ENCODE assay signal across 9 mouse cellular contexts in genomic region chr10:7870571-7871315, GRCm38 (mm10). TPM values are rescaled to one million over a fixed set of nuclear protein-coding genes. Genes with fewer than 3 reads are reported as not detected.
DNase-seq lines count a peak whose midpoint lies in the region; ATAC-seq and TF ChIP-seq lines count a peak whose summit lies in the region.
"Had no signal": no experiment of that assay in that cellular context is flagged by ENCODE, and none has a peak within 500 bp of the region (broad histone marks: within the 10 kb centered on the region; RNA-seq: fewer than 3 reads in every experiment).

No protein-coding gene starts in this region.

- no peak for ATAC-seq in kidney, postnatal 0 days (replicated peaks; ENCODE audit: low FRiP score, low read depth)
- ATAC-seq in G1E (ENCODE audit: extremely low read depth, insufficient number of reproducible peaks, low FRiP score, poor library complexity, severe bottlenecking): no peak
- peak; percentile 21; the same call in 1 of the 2 replicates for ATAC-seq in limb, embryonic 15.5 days (ENCODE audit: insufficient number of reproducible peaks, low FRiP score, low TSS enrichment, low read depth)
- ATAC-seq in stomach, postnatal 0 days (ENCODE audit: low FRiP score, low TSS enrichment): no peak

- DNase-seq in kidney, postnatal 0 days (ENCODE audit: low spot score): peak; percentile 26
- DNase-seq in kidney, adult 8-10 months: no peak
- DNase-seq in G1E (ENCODE audit: low spot score): peak; percentile 25
- DNase-seq in heart, postnatal 10 days: peak; percentile 52 to 63
- DNase-seq in stomach, postnatal 0 days (ENCODE audit: low spot score): peak; percentile 32
- no peak for DNase-seq in urinary bladder, adult 2 months (ENCODE audit: low spot score)

- TF ChIP-seq POLR2A in cortical plate, adult 2 months (IDR thresholded peaks at IDR 0.05; ENCODE audit: extremely low read depth, insufficient read depth, low read length): no peak

- H3K27ac ChIP-seq in kidney, postnatal 0 days: no peak overlapping the region
- H3K27ac ChIP-seq in cortical plate, adult 2 months (ENCODE audit: insufficient read depth, low read length): no peak overlapping the region
- no peak overlapping the region for H3K27ac ChIP-seq in limb, embryonic 15.5 days
- no peak overlapping the region for H3K27ac ChIP-seq in stomach, postnatal 0 days (replicated peaks)
- H3K27ac ChIP-seq: midbrain, embryonic 12.5 days had no signal

- H3K4me2 ChIP-seq in kidney, postnatal 0 days (ENCODE audit: low read length): no peak overlapping the region
- no peak overlapping the region for H3K4me2 ChIP-seq in limb, embryonic 15.5 days
- no peak overlapping the region for H3K4me2 ChIP-seq in stomach, postnatal 0 days (replicated peaks; ENCODE audit: low read depth)
- H3K4me2 ChIP-seq: midbrain, embryonic 12.5 days had no signal

- H3K36me3 ChIP-seq in kidney, postnatal 0 days (ENCODE audit: insufficient read depth, low read length): no peaks in the 10 kb centered on the region
- no peaks in the 10 kb centered on the region for H3K36me3 ChIP-seq in G1E (replicated peaks)
- H3K36me3 ChIP-seq in limb, embryonic 15.5 days: no peaks in the 10 kb centered on the region
- no peaks in the 10 kb centered on the region for H3K36me3 ChIP-seq in stomach, postnatal 0 days (ENCODE audit: control insufficient read depth, insufficient read depth, low read length)
- H3K36me3 ChIP-seq: midbrain, embryonic 12.5 days had no signal

- H3K27me3 ChIP-seq in kidney, postnatal 0 days (ENCODE audit: insufficient read depth, low read length): peaks cover 4% of the 10 kb centered on the region; the same call in 1 of the 2 replicates
- peaks cover 8% of the 10 kb centered on the region; the same call in 1 of the 2 replicates for H3K27me3 ChIP-seq in G1E (ENCODE audit: insufficient read depth, low read length)
- H3K27me3 ChIP-seq in limb, embryonic 15.5 days: peaks cover 27% of the 10 kb centered on the region
- H3K27me3 ChIP-seq in stomach, postnatal 0 days (ENCODE audit: control insufficient read depth, insufficient read depth, low read length): no peaks in the 10 kb centered on the region

- peak; percentile 53 for TF ChIP-seq CTCF in kidney, postnatal 0 days (IDR thresholded peaks at IDR 0.05; ENCODE audit: low read depth)
- peak; percentile 52; the same call in 1 of the 2 replicates for TF ChIP-seq CTCF in G1E (IDR thresholded peaks at IDR 0.05; ENCODE audit: low read depth, low read length)
- TF ChIP-seq CTCF in cortical plate, adult 2 months (IDR thresholded peaks at IDR 0.05; ENCODE audit: extremely low read depth, insufficient read depth, low read length): peak; percentile 37; the same call in 1 of the 2 replicates
- TF ChIP-seq CTCF in stomach, postnatal 0 days (IDR thresholded peaks at IDR 0.05; ENCODE audit: low read depth): peak; percentile 60

- no peaks in the 10 kb centered on the region for H3K9me3 ChIP-seq in kidney, postnatal 0 days (replicated peaks; ENCODE audit: low read length)
- H3K9me3 ChIP-seq in G1E (replicated peaks): no peaks in the 10 kb centered on the region
- H3K9me3 ChIP-seq in limb, embryonic 15.5 days: no peaks in the 10 kb centered on the region
- no peaks in the 10 kb centered on the region for H3K9me3 ChIP-seq in stomach, postnatal 0 days (ENCODE audit: control insufficient read depth, low read length)
- H3K9me3 ChIP-seq: midbrain, embryonic 12.5 days had no signal

- intact Hi-C loops in heart, postnatal 10 days (cut with DNase I): no loop called here

- TF ChIP-seq EP300 in stomach, postnatal 0 days (optimal IDR thresholded peaks at IDR 0.05): no peak

- 66% methylated on average over 11 of the region's 11 CpGs for WGBS in kidney, postnatal 0 days
- 61% methylated on average over 11 of the region's 11 CpGs for WGBS in limb, embryonic 15.5 days
- 54% methylated on average over 11 of the region's 11 CpGs for WGBS in stomach, postnatal 0 days

- H3K4me1 ChIP-seq in kidney, postnatal 0 days (replicated peaks; ENCODE audit: insufficient read depth, low read length): 0 out of 2 replicates have a peak, but pooled peaks cover 4% of the 10 kb centered on the region
- no peaks in the 10 kb centered on the region for H3K4me1 ChIP-seq in G1E (ENCODE audit: insufficient read depth, low read depth, low read length)
- no peaks in the 10 kb centered on the region for H3K4me1 ChIP-seq in cortical plate, adult 2 months (ENCODE audit: control insufficient read depth, insufficient read depth, low read length)
- H3K4me1 ChIP-seq in limb, embryonic 15.5 days: peaks cover 15% of the 10 kb centered on the region
- no peaks in the 10 kb centered on the region for H3K4me1 ChIP-seq in stomach, postnatal 0 days (replicated peaks; ENCODE audit: control insufficient read depth, insufficient read depth)

- no peak overlapping the region for H3K9ac ChIP-seq in kidney, postnatal 0 days (ENCODE audit: low read depth, low read length)
- H3K9ac ChIP-seq in limb, embryonic 15.5 days: no peak overlapping the region
- H3K9ac ChIP-seq in stomach, postnatal 0 days (ENCODE audit: low read length): no peak overlapping the region
- H3K9ac ChIP-seq: midbrain, embryonic 12.5 days had no signal

- H3K4me3 ChIP-seq in kidney, postnatal 0 days (replicated peaks; ENCODE audit: low read depth, low read length): no peak overlapping the region
- no peak overlapping the region for H3K4me3 ChIP-seq in G1E (ENCODE audit: low read depth, low read length)
- H3K4me3 ChIP-seq in cortical plate, adult 2 months (ENCODE audit: insufficient read depth, low read length): no peak overlapping the region
- no peak overlapping the region for H3K4me3 ChIP-seq in limb, embryonic 15.5 days
- H3K4me3 ChIP-seq in stomach, postnatal 0 days (ENCODE audit: low read depth, low read length): no peak overlapping the region
- H3K4me3 ChIP-seq: midbrain, embryonic 12.5 days had no signal

RNA-seq across cellular contexts. Expression of gene Zc3h12d, which starts 38.5 kb away (rescaled TPM):
- 0.29 TPM in 2 replicates for polyA plus RNA-seq in kidney, postnatal 0 days (2015; fragmentation: Nextera tagmentation; extraction: Ambion mirVana)
- total RNA-seq in G1E (2014; fragmentation: Nextera tagmentation): not detected in 2 replicates
- under 0.01 and 0.06 TPM in 2 replicates for total RNA-seq in G1E (2017)
- not detected in 2 replicates for polyA plus RNA-seq in G1E (2012)
- 0.02 and 0.08 TPM in 2 replicates for polyA plus RNA-seq in cortical plate, adult 2 months (2012; rRNA removed)
- under 1 TPM; 0.17 to 0.25 TPM for total RNA-seq in heart, postnatal 10 days (2021)
- 0.12 and 0.37 TPM in 2 replicates for polyA plus RNA-seq in limb, embryonic 15.5 days (2015; fragmentation: Nextera tagmentation; extraction: Ambion mirVana)
- 0.17 and 0.28 TPM in 2 replicates for polyA plus RNA-seq in stomach, postnatal 0 days (2015; fragmentation: Nextera tagmentation; extraction: Ambion mirVana)
- polyA plus RNA-seq in urinary bladder, adult 2 months (2012; rRNA removed): 0.28 and 0.44 TPM in 2 replicates

Comparison
In these comparisons a context has a peak if more than half of its experiments do, and no peak if none do; other contexts are left out.
1. DNase-seq: peak in kidney, postnatal 0 days (single experiment), G1E (single experiment), heart, postnatal 10 days (2 of 2) and stomach, postnatal 0 days (single experiment); none in kidney, adult 8-10 months (0 of 2) and urinary bladder, adult 2 months (single experiment).
2. Peak in every context shown above with its lines, with median percentiles within 50 percentile points of each other: CTCF ChIP-seq.